Mouse (Mus musculus) myocyte (in vitro differentiated cells): Measurements from ENCODE around the gene Syce1l.

Experiments
- E2F4 ChIP-seq: IDR thresholded peaks from one replicate; pipeline ENCODE4 v1.6.1; 2011; ENCODE audit warnings: mild to moderate bottlenecking, control low read depth, moderate library complexity; ENCODE audit not compliant: insufficient read depth
- MAX ChIP-seq: IDR thresholded peaks from one replicate; pipeline ENCODE4 v1.6.1; 2011; ENCODE audit warnings: low read depth, mild to moderate bottlenecking, control low read depth
- MYOD1 ChIP-seq, 3 experiments: IDR thresholded peaks; one replicate each; pipeline ENCODE4 v1.6.1; 2011; ENCODE audit warnings: control low read depth in 2 of 3, low read depth in 2 of 3, mild to moderate bottlenecking in 2 of 3, moderate library complexity in 1 of 3; ENCODE audit not compliant: insufficient read length in 2 of 3, control insufficient read depth in 1 of 3
- POLR2A ChIP-seq: IDR thresholded peaks from one replicate; pipeline ENCODE4 v1.6.1; 2011; ENCODE audit warnings: low read depth, mild to moderate bottlenecking, control low read depth, moderate library complexity; ENCODE audit not compliant: insufficient read length
- POLR2AphosphoS2 ChIP-seq: IDR thresholded peaks from one replicate; pipeline ENCODE4 v1.6.1; 2011; ENCODE audit warnings: low read depth, control low read depth; ENCODE audit not compliant: insufficient read length
- REST ChIP-seq: IDR thresholded peaks from one replicate; pipeline ENCODE4 v1.6.1; 2011; ENCODE audit warnings: mild to moderate bottlenecking, control low read depth, moderate library complexity; ENCODE audit not compliant: insufficient read depth, insufficient read length
- SRF ChIP-seq: IDR thresholded peaks from one replicate; pipeline ENCODE4 v1.6.1; 2011; ENCODE audit warnings: low read depth; ENCODE audit not compliant: control insufficient read depth, insufficient read length
- TCF12 ChIP-seq: IDR thresholded peaks from one replicate; pipeline ENCODE4 v1.6.1; 2011; ENCODE audit warnings: mild to moderate bottlenecking, control low read depth; ENCODE audit not compliant: poor library complexity, insufficient read depth, severe bottlenecking
- USF1 ChIP-seq: IDR thresholded peaks from one replicate; pipeline ENCODE4 v1.6.1; 2011; ENCODE audit warnings: low read depth, mild to moderate bottlenecking, control low read depth, moderate library complexity

GRCm38 (mm10) chr8:113679361-113679760, 36.3 kb downstream of the Syce1l start:
- TF ChIP-seq TCF12 = no peak
- no peak for TF ChIP-seq REST
- no peak for TF ChIP-seq E2F4
- TF ChIP-seq USF1 = no peak
- no peak for TF ChIP-seq MYOD1 (IDR thresholded peaks at IDR 0.05; ENCODE audit: control insufficient read depth in 1 of 3, insufficient read length in 2 of 3, low read depth in 2 of 3)
- no peak for TF ChIP-seq MAX
- TF ChIP-seq POLR2A = no peak
- no peak for TF ChIP-seq POLR2AphosphoS2
- TF ChIP-seq SRF = no peak
